15 mouse cellular contexts compared by ENCODE assay signal in the genomic region with DNA sequence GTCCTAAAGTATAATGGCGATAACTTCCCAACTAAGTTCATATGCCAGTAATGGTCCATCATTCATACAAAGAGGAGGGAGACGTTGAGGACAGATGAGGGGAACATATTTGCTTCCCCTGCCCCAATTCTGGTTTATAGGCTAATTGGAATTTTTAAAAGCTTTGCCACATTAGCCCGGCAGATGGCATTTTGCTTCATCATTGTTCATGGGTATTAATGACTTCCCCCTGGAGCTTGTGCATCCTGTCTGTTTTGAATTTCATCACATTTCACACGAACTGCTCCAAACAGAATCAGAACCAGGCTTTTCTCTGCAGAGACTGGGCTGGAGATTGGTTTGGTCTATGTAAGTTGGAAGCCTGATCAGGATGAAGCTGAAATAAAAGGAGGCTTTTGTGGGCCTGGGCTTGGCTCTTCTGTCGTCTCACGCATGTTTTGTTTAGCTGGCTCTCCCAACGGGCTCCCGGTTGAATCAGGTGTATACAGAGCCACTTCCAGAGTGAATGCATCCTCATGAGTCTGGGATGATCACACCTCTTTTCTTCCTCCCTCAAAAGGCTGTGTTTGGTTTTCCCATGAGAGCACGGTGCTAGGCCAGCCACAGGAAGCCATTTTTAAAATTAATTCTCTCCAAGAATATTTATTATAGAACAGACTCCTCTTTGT. TPM values are rescaled to one million over a fixed set of nuclear protein-coding genes. Genes with fewer than 3 reads are reported as not detected.
DNase-seq lines count a peak whose midpoint lies in the region; ATAC-seq lines count a peak whose summit lies in the region.
"Had no signal": no experiment of that assay in that cellular context is flagged by ENCODE, and none has a peak within 500 bp of the region (broad histone marks: within the 10 kb centered on the region; RNA-seq: fewer than 3 reads in every experiment).

No protein-coding gene starts in this region.

- H3K4me2 ChIP-seq in midbrain, embryonic 14.5 days (ENCODE audit: low read length) = no peak overlapping the region
- H3K4me2 ChIP-seq in forebrain, embryonic 16.5 days (ENCODE audit: low read length) = no peak overlapping the region
- H3K4me2 ChIP-seq in limb, embryonic 13.5 days (replicated peaks) = no peak overlapping the region
- H3K4me2 ChIP-seq: heart, embryonic 13.5 days had no signal

- no peak overlapping the region for H3K27ac ChIP-seq in midbrain, embryonic 14.5 days (replicated peaks; ENCODE audit: low read depth, low read length)
- H3K27ac ChIP-seq in midbrain, embryonic 10.5 days (replicated peaks) = no peak overlapping the region
- H3K27ac ChIP-seq in forebrain, embryonic 16.5 days (ENCODE audit: low read length) = peak overlapping the region; percentile 33
- H3K27ac ChIP-seq in limb, embryonic 13.5 days = peak overlapping the region; percentile 39; the same call in 1 of the 2 replicates
- H3K27ac ChIP-seq: heart, embryonic 13.5 days; macrophage had no signal

- H3K27me3 ChIP-seq in midbrain, embryonic 14.5 days (ENCODE audit: control insufficient read depth, insufficient read depth, low read length) = no peaks in the 10 kb centered on the region
- no peaks in the 10 kb centered on the region for H3K27me3 ChIP-seq in midbrain, embryonic 10.5 days (ENCODE audit: low read depth, poor library complexity, severe bottlenecking)
- no peaks in the 10 kb centered on the region for H3K27me3 ChIP-seq in forebrain, embryonic 16.5 days (replicated peaks; ENCODE audit: control insufficient read depth, insufficient read depth, low read length)
- no peaks in the 10 kb centered on the region for H3K27me3 ChIP-seq in limb, embryonic 13.5 days
- H3K27me3 ChIP-seq: CH12.LX; heart, embryonic 13.5 days had no signal

- no peak overlapping the region for H3K4me3 ChIP-seq in midbrain, embryonic 14.5 days (replicated peaks; ENCODE audit: low read depth, low read length)
- H3K4me3 ChIP-seq in midbrain, embryonic 10.5 days = no peak overlapping the region
- H3K4me3 ChIP-seq in forebrain, embryonic 16.5 days (replicated peaks; ENCODE audit: low read length) = no peak overlapping the region
- no peak overlapping the region for H3K4me3 ChIP-seq in limb, embryonic 13.5 days
- H3K4me3 ChIP-seq: heart, embryonic 13.5 days had no signal

- H3K36me3 ChIP-seq in midbrain, embryonic 14.5 days (ENCODE audit: control insufficient read depth, insufficient read depth, low read length) = no peaks in the 10 kb centered on the region
- H3K36me3 ChIP-seq in midbrain, embryonic 10.5 days = no peaks in the 10 kb centered on the region
- no peaks in the 10 kb centered on the region for H3K36me3 ChIP-seq in forebrain, embryonic 16.5 days (ENCODE audit: control insufficient read depth, insufficient read depth)
- peaks cover 58% of the 10 kb centered on the region for H3K36me3 ChIP-seq in limb, embryonic 13.5 days

- WGBS in midbrain, embryonic 14.5 days = 63% methylated on average over 9 of the region's 9 CpGs
- WGBS in midbrain, embryonic 10.5 days = 85% methylated on average over 9 of the region's 9 CpGs
- 35% methylated on average over 9 of the region's 9 CpGs for WGBS in forebrain, embryonic 16.5 days
- 59% methylated on average over 9 of the region's 9 CpGs for WGBS in limb, embryonic 13.5 days

- no peaks in the 10 kb centered on the region for H3K9me3 ChIP-seq in midbrain, embryonic 14.5 days (ENCODE audit: control insufficient read depth, low read length)
- no peaks in the 10 kb centered on the region for H3K9me3 ChIP-seq in midbrain, embryonic 10.5 days (replicated peaks)
- H3K9me3 ChIP-seq in forebrain, embryonic 16.5 days (ENCODE audit: control insufficient read depth, low read length) = no peaks in the 10 kb centered on the region
- H3K9me3 ChIP-seq in limb, embryonic 13.5 days = no peaks in the 10 kb centered on the region
- H3K9me3 ChIP-seq: heart, embryonic 13.5 days had no signal

- no peak for ATAC-seq in midbrain, embryonic 14.5 days (ENCODE audit: low FRiP score, low TSS enrichment)
- peak; percentile 61 for ATAC-seq in forebrain, embryonic 16.5 days
- no peak for ATAC-seq in limb, embryonic 13.5 days (ENCODE audit: low FRiP score, low read depth)
- ATAC-seq: activated CD4-positive, CD25-positive, alpha-beta regulatory T cell, adult 4 months had no signal

- peak; percentile 61 for DNase-seq in midbrain, embryonic 14.5 days
- no peak for DNase-seq in midbrain, embryonic 10.5 days (ENCODE audit: low spot score)
- no peak for DNase-seq in urinary bladder, postnatal 4 days (ENCODE audit: low spot score in 2 of 2)
- DNase-seq in adrenal gland, postnatal 10 days = no peak
- no peak for DNase-seq in gastrocnemius, adult 18-20 months (ENCODE audit: low spot score)
- DNase-seq: cerebellum, adult 18-20 months; gastrocnemius, postnatal 36 days; kidney, adult 9 months; right cerebral cortex, postnatal 4 days had no signal

- no peaks in the 10 kb centered on the region for H3K4me1 ChIP-seq in midbrain, embryonic 14.5 days (ENCODE audit: control insufficient read depth, insufficient read depth, low read length)
- no peaks in the 10 kb centered on the region for H3K4me1 ChIP-seq in midbrain, embryonic 10.5 days
- H3K4me1 ChIP-seq in forebrain, embryonic 16.5 days (replicated peaks; ENCODE audit: control insufficient read depth, insufficient read depth, low read length) = peaks cover 9% of the 10 kb centered on the region
- H3K4me1 ChIP-seq in limb, embryonic 13.5 days = no peaks in the 10 kb centered on the region
- H3K4me1 ChIP-seq: heart, embryonic 13.5 days had no signal

- no peak overlapping the region for H3K9ac ChIP-seq in midbrain, embryonic 14.5 days (replicated peaks; ENCODE audit: low read length)
- no peak overlapping the region for H3K9ac ChIP-seq in forebrain, embryonic 16.5 days (replicated peaks; ENCODE audit: low read depth, low read length)
- no peak overlapping the region for H3K9ac ChIP-seq in limb, embryonic 13.5 days
- H3K9ac ChIP-seq: heart, embryonic 13.5 days had no signal

RNA-seq across cellular contexts. Expression of a gene that starts 47.7 kb away (rescaled TPM):
- polyA plus RNA-seq in midbrain, embryonic 14.5 days (2014; fragmentation: Nextera tagmentation; extraction: Ambion mirVana) = 3.6 and 9.4 TPM in 2 replicates
- 15.6 and 19.5 TPM in 2 replicates for polyA plus RNA-seq in midbrain, embryonic 10.5 days (2016; fragmentation: Nextera tagmentation; extraction: Ambion mirVana)
- 11.3 and 12.1 TPM in 2 replicates for polyA plus RNA-seq in forebrain, embryonic 16.5 days (2015; fragmentation: Nextera tagmentation; extraction: Ambion mirVana)
- polyA plus RNA-seq in limb, embryonic 13.5 days (2015; fragmentation: Nextera tagmentation; extraction: Ambion mirVana) = 120 and 137 TPM in 2 replicates
- 10 to 100 TPM; 32.1 to 35.6 TPM for total RNA-seq in adrenal gland, postnatal 10 days (2021)
- total RNA-seq in gastrocnemius, adult 18-20 months (2021) = 10 to 100 TPM; 14.2 to 15.0 TPM
- polyA plus RNA-seq: activated CD4-positive, CD25-positive, alpha-beta regulatory T cell, adult 4 months; macrophage had no signal

Comparison
In these comparisons a context has a peak if more than half of its experiments do, and no peak if none do; other contexts are left out.
1. H3K27ac ChIP-seq: peak in forebrain, embryonic 16.5 days (single experiment) and limb, embryonic 13.5 days (single experiment); none in midbrain, embryonic 14.5 days (single experiment) and midbrain, embryonic 10.5 days (single experiment).